Mouse (Mus musculus) midbrain, embryonic 15.5 days (tissue): Measurements from ENCODE around the gene Bcl2a1d. TPM values are rescaled to one million over a fixed set of nuclear protein-coding genes. Genes with fewer than 3 reads are reported as not detected.

Experiments
- polyA plus RNA-seq: library from polyadenylated mRNA; unstranded; fragments of >200 nt; fragmentation: Nextera tagmentation; extraction: Ambion mirVana; gene quantifications from 2 replicates; pipeline ENCODE4 v1.2.1, GENCODE M21; 2015

Gene Bcl2a1d
- polyA plus RNA-seq, 1 experiment from 2014 or later: not detected

Other genes starting within 250 kb of the Bcl2a1d start
- gene Syncrip, start 249.3 kb downstream of the Bcl2a1d start, polyA plus RNA-seq: 75.2 and 82.5 TPM in 2 replicates
- 21.2 and 22.2 TPM in 2 replicates for gene Zfp949, start 183.9 kb downstream of the Bcl2a1d start, polyA plus RNA-seq
- gene Trim43a, start 151.0 kb downstream of the Bcl2a1d start, polyA plus RNA-seq: 0.17 and 0.19 TPM in 2 replicates
- gene Mthfsl, start 11.6 kb downstream of the Bcl2a1d start, polyA plus RNA-seq: 36.3 and 42.0 TPM in 2 replicates
- gene Trim43c, start 107.2 kb upstream of the Bcl2a1d start, polyA plus RNA-seq: not detected in 2 replicates
- gene Bcl2a1a, start 225.0 kb upstream of the Bcl2a1d start, polyA plus RNA-seq: not detected in 2 replicates